Mouse (Mus musculus) stomach, embryonic 16.5 days (tissue): Measurements from ENCODE around the gene N4bp2l2. TPM values are rescaled to one million over a fixed set of nuclear protein-coding genes. Genes with fewer than 3 reads are reported as not detected.

Experiments
- ATAC-seq: fragments of 200-750 bp; cut with Nextera tagmentation; 2 replicates; pipeline ENCODE4 v1.8.0; 2017; ENCODE audit warnings: moderate number of reproducible peaks, moderate TSS enrichment; ENCODE audit not compliant: insufficient read depth, low FRiP score
- H3K27ac ChIP-seq: fragments of 300-500 bp; sonication (generic); 2 replicates; pipeline ENCODE4 v1.5.1; 2014; ENCODE audit warnings: low read length
- H3K27me3 ChIP-seq: fragments of 300-500 bp; sonication (generic); 2 replicates; pipeline ENCODE4 v1.6.1; 2014; ENCODE audit warnings: low read length, control low read depth, mixed read lengths; ENCODE audit not compliant: control insufficient read depth, insufficient read depth
- H3K36me3 ChIP-seq: fragments of 300-500 bp; sonication (generic); 2 replicates; pipeline ENCODE4 v1.6.1; 2014; ENCODE audit warnings: low read length; ENCODE audit not compliant: control insufficient read depth, insufficient read depth
- H3K4me1 ChIP-seq: fragments of 300-500 bp; sonication (generic); 2 replicates; pipeline ENCODE4 v1.6.1; 2014; ENCODE audit warnings: low read length, control low read depth, mixed read lengths; ENCODE audit not compliant: control insufficient read depth, insufficient read depth
- H3K4me2 ChIP-seq: fragments of 300-500 bp; sonication (generic); 2 replicates; pipeline ENCODE4 v1.6.1; 2014; ENCODE audit warnings: low read depth, low read length, mixed read lengths
- H3K4me3 ChIP-seq: fragments of 300-500 bp; sonication (generic); replicated peaks from 2 replicates; pipeline ENCODE4 v1.5.1; 2014; ENCODE audit warnings: mild to moderate bottlenecking, low read length
- H3K9ac ChIP-seq: fragments of 300-500 bp; sonication (generic); 2 replicates; pipeline ENCODE4 v1.6.1; 2014; ENCODE audit warnings: low read length
- H3K9me3 ChIP-seq: fragments of 300-500 bp; sonication (generic); replicated peaks from 2 replicates; pipeline ENCODE4 v1.6.1; 2016; ENCODE audit warnings: low read length, control low read depth; ENCODE audit not compliant: control insufficient read depth
- WGBS: fragments of 180-500 bp; shearing (Covaris S2); extraction: QIAGEN DNeasy Blood & Tissue Kit; methylation state at CpG from one replicate; pipeline ENCODE4 v1.1.7; 2014; 5-methylcytosine and 5-hydroxymethylcytosine counted together
- polyA plus RNA-seq: library from polyadenylated mRNA; unstranded; fragments of >200 nt; fragmentation: Nextera tagmentation; extraction: Ambion mirVana; gene quantifications from 2 replicates; pipeline ENCODE4 v1.2.1, GENCODE M21; 2015

Gene N4bp2l2
- polyA plus RNA-seq, 1 experiment from 2014 or later = 37.6 TPM

DNA sequence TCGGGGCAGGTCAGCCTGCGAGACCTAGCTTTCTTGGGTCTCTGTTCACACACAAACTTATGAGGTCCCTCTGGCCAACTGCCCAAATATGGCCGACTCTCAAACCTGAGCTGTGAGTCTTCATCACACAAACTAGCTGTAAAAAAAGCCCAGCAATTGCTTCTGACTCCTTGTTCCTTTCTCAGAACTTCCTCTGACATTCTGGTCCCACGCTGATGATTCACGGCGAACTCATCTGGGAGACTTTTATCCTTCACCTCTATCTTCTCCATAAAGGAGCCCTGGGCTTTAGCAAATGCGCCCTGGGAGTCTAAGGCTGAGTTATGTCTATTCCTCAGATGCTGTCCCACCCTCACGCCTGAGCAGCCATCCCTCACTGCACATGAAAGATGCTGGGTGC is 58.4 kb downstream of the N4bp2l2 start:
- H3K4me1 ChIP-seq = no peaks in the 10 kb centered on the region
- H3K4me2 ChIP-seq = no peak overlapping the region
- no peaks in the 10 kb centered on the region for H3K36me3 ChIP-seq
- H3K27me3 ChIP-seq = no peaks in the 10 kb centered on the region
- no peak overlapping the region for H3K27ac ChIP-seq
- H3K4me3 ChIP-seq = no peak overlapping the region
- no peak overlapping the region for H3K9ac ChIP-seq
- no peaks in the 10 kb centered on the region for H3K9me3 ChIP-seq
- 84% methylated on average over 8 of the region's 8 CpGs for WGBS
- no peak for ATAC-seq

DNA sequence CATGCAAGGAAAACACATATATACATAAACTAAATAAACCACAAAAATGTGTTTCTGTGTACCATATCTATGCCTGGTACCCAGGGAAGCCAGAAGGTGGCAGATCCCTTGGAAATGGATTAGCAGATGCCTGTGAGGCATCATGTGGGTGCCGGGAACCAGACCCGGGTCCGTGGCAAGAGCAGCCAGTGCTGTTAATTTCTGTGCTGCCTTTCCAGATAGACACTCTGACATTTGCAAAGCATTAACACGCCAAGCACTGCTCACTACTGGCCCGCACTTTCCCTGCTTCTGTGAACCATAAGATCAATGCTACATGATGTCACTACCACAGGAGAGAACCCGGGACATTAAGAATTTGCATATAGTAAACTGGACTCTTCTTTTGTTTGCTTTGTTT is 59.9 kb downstream of the N4bp2l2 start:
- H3K27ac ChIP-seq = no peak overlapping the region

DNA sequence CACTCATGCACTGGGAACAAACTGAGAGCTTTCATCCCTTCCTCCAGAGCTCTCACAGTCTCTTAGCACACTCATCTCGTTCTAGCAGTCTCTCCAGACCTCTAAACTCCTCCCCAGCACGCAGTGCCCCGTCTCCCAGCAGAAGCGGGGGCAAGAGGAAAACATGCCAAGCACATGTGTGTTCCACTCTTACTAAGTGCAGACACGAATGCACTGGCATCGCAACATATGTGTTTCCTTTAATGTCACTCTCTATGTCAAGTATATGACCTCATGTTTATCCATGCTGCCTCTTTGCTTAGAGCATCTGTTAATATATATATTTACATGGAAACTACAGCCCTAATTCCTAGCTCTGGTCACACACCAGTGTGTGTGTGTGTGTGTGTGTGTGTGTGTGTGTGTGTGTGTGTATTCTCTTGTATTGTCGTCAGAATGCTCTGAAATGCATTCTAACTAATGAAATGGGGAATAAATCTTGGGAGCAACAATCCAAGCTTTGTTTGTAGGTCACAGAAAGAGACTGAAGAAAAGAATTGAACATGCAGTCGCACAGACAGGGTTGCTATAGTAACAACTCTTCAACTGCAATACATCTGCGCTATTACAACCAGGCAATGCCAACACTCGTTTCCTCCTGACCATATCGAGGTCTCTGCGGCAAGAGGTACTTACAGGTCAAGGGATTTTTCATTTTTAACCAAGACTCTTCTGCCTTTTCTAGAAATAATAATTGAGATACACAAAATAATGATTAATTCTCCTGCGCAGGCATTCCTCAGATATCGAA is 64.3 kb downstream of the N4bp2l2 start:
- H3K4me3 ChIP-seq = no peak overlapping the region
- WGBS = 74% methylated on average over 14 of the region's 14 CpGs

More for the DNA sequence above, 59.9 kb downstream of the N4bp2l2 start:
- no peaks in the 10 kb centered on the region for H3K9me3 ChIP-seq
- no peak overlapping the region for H3K4me2 ChIP-seq
- no peak overlapping the region for H3K4me3 ChIP-seq
- ATAC-seq = no peak
- 97% methylated on average over 6 of the region's 6 CpGs for WGBS
- H3K27me3 ChIP-seq = no peaks in the 10 kb centered on the region
- no peaks in the 10 kb centered on the region for H3K36me3 ChIP-seq
- H3K4me1 ChIP-seq = 0 out of 2 replicates have a peak, but pooled peaks cover 4% of the 10 kb centered on the region
- H3K9ac ChIP-seq = no peak overlapping the region

DNA sequence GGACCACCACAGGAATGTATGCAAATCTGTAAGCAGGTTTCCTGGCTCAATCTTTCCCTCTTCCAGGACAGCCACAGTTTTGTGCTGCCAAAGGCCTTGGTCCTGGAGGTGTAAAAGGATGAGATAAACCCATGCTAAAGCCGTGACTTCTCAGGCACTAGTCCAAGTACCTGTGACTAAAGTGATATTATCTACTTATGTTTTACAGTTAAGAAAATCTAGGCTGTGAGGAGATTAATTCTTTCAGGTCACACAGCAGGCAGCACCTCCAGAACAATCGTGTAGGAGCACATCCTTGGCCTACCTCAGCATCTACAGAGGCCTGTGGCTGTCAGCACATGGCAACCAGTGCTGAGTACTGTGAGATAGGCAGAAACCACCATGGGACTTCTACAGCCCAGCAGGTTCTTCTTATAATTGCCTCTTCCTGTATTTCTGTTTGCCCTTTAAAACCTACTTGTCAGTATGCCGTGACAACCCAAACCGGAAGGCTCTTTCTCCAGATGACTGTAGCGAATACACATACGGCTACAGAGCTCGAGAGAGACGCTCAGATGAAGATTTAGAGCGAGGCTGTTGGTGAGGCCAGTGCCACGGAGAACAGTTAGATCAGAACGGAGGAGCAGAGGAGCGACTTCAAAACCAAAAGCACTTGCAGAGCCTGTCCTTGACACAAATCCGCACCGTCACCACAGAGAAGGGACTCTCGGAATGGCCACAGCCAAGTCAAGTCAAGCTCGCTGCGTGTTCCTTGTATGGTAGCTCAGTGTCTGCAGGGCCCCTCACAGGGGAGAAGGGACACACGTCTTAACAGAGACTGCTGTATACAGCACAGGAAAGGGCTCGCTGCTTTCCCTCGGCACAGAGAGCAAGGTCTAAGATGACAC is 65.2 kb downstream of the N4bp2l2 start:
- no peaks in the 10 kb centered on the region for H3K27me3 ChIP-seq
- 67% methylated on average over 20 of the region's 20 CpGs for WGBS
- H3K36me3 ChIP-seq = no peaks in the 10 kb centered on the region
- no peak for ATAC-seq
- no peak overlapping the region for H3K4me3 ChIP-seq
- peaks cover 14% of the 10 kb centered on the region; the same call in 1 of the 2 replicates for H3K4me1 ChIP-seq
- H3K27ac ChIP-seq = no peak overlapping the region
- H3K4me2 ChIP-seq = no peak overlapping the region; the same call in 1 of the 2 replicates
- no peaks in the 10 kb centered on the region for H3K9me3 ChIP-seq
- H3K9ac ChIP-seq = no peak overlapping the region

More for the DNA sequence above, 64.3 kb downstream of the N4bp2l2 start:
- Histone ChIP-seq H3K27ac (no peak overlapping the region), H3K4me1 (peaks cover 14% of the 10 kb centered on the region; the same call in 1 of the 2 replicates), H3K36me3 (no peaks in the 10 kb centered on the region), H3K4me2 (no peak overlapping the region; the same call in 1 of the 2 replicates), H3K9ac (no peak overlapping the region), H3K9me3 (no peaks in the 10 kb centered on the region), H3K27me3 (no peaks in the 10 kb centered on the region)
- no peak for ATAC-seq

DNA sequence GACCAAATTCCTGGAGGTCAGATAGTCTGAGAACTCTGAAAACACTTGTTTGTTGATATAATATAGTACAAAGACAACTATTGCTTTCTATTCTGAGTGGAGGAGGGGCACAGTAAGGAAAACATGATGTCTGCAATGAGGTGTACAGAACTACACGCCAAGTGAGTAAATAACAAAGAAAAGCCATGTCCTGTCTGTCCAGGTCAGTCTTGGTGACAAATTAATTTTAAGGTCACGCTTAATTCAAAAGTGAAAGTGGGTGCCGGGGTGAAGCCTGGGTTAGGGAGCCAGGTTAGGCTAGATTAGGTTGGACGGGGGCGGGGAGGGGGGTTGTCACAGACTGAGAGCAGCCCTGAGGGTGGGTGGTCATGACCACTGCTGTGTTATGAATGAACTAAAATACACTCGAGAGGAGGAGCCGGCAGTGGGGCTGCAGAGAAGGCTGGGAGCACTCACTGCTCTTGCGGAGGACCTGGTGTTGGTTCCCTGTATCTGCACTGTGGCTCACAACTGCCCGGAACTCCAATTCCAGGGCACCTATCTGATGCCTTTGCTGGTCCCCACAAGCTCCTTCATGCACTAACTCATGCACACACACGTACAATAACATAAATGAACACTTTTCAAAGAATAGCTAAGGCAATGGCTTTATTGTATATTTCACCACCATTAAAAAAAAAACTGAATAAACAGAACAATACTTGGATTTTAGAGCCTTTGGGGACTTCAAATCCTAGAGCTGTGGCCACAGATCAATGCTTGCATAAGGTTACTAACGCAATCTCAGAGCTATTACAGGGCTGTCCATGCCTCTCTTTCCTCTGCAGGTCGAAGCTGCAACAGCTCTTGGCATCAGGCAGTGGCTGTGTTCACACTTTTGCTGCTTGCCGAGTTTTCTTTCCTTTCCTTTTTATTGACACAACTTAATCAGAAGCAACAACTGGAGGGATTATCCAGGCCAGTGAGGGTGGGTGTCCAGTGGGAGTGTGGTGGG is 66.4 kb downstream of the N4bp2l2 start:
- no peaks in the 10 kb centered on the region for H3K9me3 ChIP-seq
- peak overlapping the region; percentile 16 for H3K4me2 ChIP-seq
- H3K36me3 ChIP-seq = no peaks in the 10 kb centered on the region
- no peak overlapping the region for H3K9ac ChIP-seq
- WGBS = 48% methylated on average over 13 of the region's 13 CpGs
- H3K4me3 ChIP-seq = no peak overlapping the region; the same call in 1 of the 2 replicates
- no peak overlapping the region for H3K27ac ChIP-seq
- peaks cover 16% of the 10 kb centered on the region for H3K4me1 ChIP-seq
- no peak for ATAC-seq
- H3K27me3 ChIP-seq = no peaks in the 10 kb centered on the region

DNA sequence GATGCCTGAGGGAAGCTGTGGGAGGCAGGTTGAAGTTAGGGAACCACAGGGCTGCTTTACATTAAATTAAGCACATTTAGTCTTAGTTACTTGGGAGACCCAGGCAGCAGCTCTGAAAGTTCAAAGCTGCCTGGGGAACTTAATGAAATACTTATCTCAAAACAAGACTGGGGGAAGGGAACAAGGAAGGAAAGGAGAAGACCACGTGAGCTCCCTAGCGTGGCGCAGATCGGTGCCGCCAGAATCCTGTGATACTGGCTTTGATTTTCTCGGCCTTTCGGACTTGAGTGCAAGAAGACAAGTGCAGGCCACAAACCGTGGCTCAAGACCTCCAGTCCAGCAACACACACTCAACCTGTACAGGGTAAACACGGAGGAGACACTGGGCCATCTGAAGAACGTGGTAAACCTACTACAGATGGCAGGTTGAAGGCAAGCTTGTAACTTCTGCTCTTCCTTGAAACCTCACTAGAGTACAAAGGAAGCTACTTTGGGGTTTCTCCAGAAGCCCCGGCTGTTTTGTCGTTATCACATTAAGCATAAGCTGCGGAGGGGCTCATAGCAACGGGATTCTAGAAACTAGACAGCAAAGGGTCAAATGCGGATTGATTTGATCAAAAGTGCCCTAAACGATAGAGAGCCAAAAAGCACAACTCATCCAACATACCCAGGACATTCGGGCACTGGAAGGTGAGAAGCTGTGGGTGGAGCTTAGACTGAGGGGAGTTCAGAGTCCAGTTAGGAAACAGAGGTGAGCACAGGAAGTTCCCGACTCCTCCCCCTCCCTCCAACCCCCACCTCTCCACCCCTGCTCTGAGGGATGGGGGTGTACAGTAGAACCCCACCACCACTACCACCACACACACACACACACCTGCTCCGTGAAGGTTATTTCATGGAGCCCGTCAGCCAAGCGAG is 67.5 kb downstream of the N4bp2l2 start:
- Histone ChIP-seq H3K27me3 (no peaks in the 10 kb centered on the region), H3K27ac (no peak overlapping the region), H3K36me3 (no peaks in the 10 kb centered on the region), H3K4me1 (peaks cover 16% of the 10 kb centered on the region), H3K4me3 (no peak overlapping the region), H3K4me2 (0 out of 2 replicates have a peak overlapping the region, but pooled peaks have one; percentile 12), H3K9me3 (no peaks in the 10 kb centered on the region), H3K9ac (no peak overlapping the region)
- WGBS = 57% methylated on average over 21 of the region's 21 CpGs
- ATAC-seq = no peak

- H3K9me3 ChIP-seq = no peaks in the 10 kb centered on the region
- H3K4me1 ChIP-seq = peaks cover 21% of the 10 kb centered on the region
- no peak within 1 kb of the TSS for H3K27ac ChIP-seq
- no peak within 1 kb of the TSS for H3K4me3 ChIP-seq
- no peaks in the 10 kb centered on the region for H3K27me3 ChIP-seq
- no peak within 1 kb of the TSS for H3K4me2 ChIP-seq
- no peak for ATAC-seq
- 85% methylated on average over 7 of the region's 7 CpGs for WGBS
- no peak within 1 kb of the TSS for H3K9ac ChIP-seq
- no peaks in the 10 kb centered on the region for H3K36me3 ChIP-seq
Measured at GRCm38 (mm10) chr5:150597088-150597487, 68.9 kb downstream of the N4bp2l2 start, which contains the start of gene N4bp2l1. N4bp2l1 (minus strand) TSS chr5:150597188.
